Comparison of ENCODE assay signal across 10 mouse cellular contexts in genomic region chr3:96240799-96241197, GRCm38 (mm10). TPM values are rescaled to one million over a fixed set of nuclear protein-coding genes. Genes with fewer than 3 reads are reported as not detected.
DNase-seq lines count a peak whose midpoint lies in the region; ATAC-seq and TF ChIP-seq lines count a peak whose summit lies in the region.
"Had no signal": no experiment of that assay in that cellular context is flagged by ENCODE, and none has a peak within 500 bp of the region (broad histone marks: within the 10 kb centered on the region; RNA-seq: fewer than 3 reads in every experiment).

No protein-coding gene starts in this region.

- dilution Hi-C loops in CH12.LX (cut with MboI; ENCODE audit: extremely low pct_ligation_motif_present, extremely low pct_unique_long_range_greater_than_20kb, low sequenced_read_pairs), result no loop called here

- H3K36me3 ChIP-seq in heart, adult 2 months (ENCODE audit: control insufficient read depth, insufficient read depth, low read length), result peaks cover 8% of the 10 kb centered on the region
- H3K36me3 ChIP-seq in CH12.LX (replicated peaks in 1 of 2; ENCODE audit: control insufficient read depth in 1 of 2, insufficient read depth in 1 of 2, low read length in 1 of 2), result no peaks in the 10 kb centered on the region
- no peaks in the 10 kb centered on the region for H3K36me3 ChIP-seq in forebrain, embryonic 16.5 days (ENCODE audit: control insufficient read depth, insufficient read depth)
- no peaks in the 10 kb centered on the region for H3K36me3 ChIP-seq in liver, embryonic 14.5 days (replicated peaks; ENCODE audit: control insufficient read depth, insufficient read depth, low read depth)

- no peaks in the 10 kb centered on the region for H3K27me3 ChIP-seq in heart, adult 2 months (ENCODE audit: control insufficient read depth, insufficient read depth, low read length)
- no peaks in the 10 kb centered on the region for H3K27me3 ChIP-seq in CH12.LX (replicated peaks)
- no peaks in the 10 kb centered on the region for H3K27me3 ChIP-seq in forebrain, embryonic 16.5 days (replicated peaks; ENCODE audit: control insufficient read depth, insufficient read depth, low read length)
- no peaks in the 10 kb centered on the region for H3K27me3 ChIP-seq in liver, embryonic 14.5 days (ENCODE audit: control insufficient read depth, insufficient read depth, low read length)

- no peak for TF ChIP-seq EP300 in heart, adult 2 months (IDR thresholded peaks at IDR 0.05; ENCODE audit: insufficient read depth, low read depth, low read length)
- TF ChIP-seq EP300 in CH12.LX (IDR thresholded peaks at IDR 0.05; ENCODE audit: low read length), result no peak
- TF ChIP-seq EP300 in liver, embryonic 14.5 days (IDR thresholded peaks at IDR 0.05; ENCODE audit: low read depth), result no peak

- peak overlapping the region; percentile 44 for H3K4me3 ChIP-seq in heart, adult 2 months
- H3K4me3 ChIP-seq in CH12.LX (replicated peaks in 1 of 3; ENCODE audit: low read depth in 2 of 3, low read length in 2 of 3, poor library complexity in 1 of 3), result peak overlapping the region in 2 of 3 experiments; percentile 20 to 40
- H3K4me3 ChIP-seq in forebrain, embryonic 16.5 days (replicated peaks; ENCODE audit: low read length), result no peak overlapping the region
- H3K4me3 ChIP-seq in liver, embryonic 14.5 days (ENCODE audit: insufficient read depth in 1 of 2, low read depth in 2 of 2, low read length in 2 of 2), result peak overlapping the region in 1 of 2 experiments; percentile 43; a peak in 2 of 4 replicates

- ATAC-seq in forebrain, embryonic 16.5 days, result no peak
- ATAC-seq in liver, embryonic 14.5 days (ENCODE audit: insufficient read depth), result no peak

- no peak for TF ChIP-seq RAD21 in CH12.LX (IDR thresholded peaks at IDR 0.05; ENCODE audit: low read depth, low read length)

- no peak overlapping the region for H3K9ac ChIP-seq in heart, adult 2 months (ENCODE audit: low read depth, low read length)
- peak overlapping the region; percentile 95 for H3K9ac ChIP-seq in CH12.LX (ENCODE audit: insufficient read depth, low read depth)
- H3K9ac ChIP-seq in forebrain, embryonic 16.5 days (replicated peaks; ENCODE audit: low read depth, low read length), result peak overlapping the region; percentile 45; the same call in 1 of the 2 replicates
- peak overlapping the region; percentile 76 for H3K9ac ChIP-seq in liver, embryonic 14.5 days (replicated peaks)

- H3K9me3 ChIP-seq in CH12.LX (replicated peaks; ENCODE audit: low read length), result no peaks in the 10 kb centered on the region
- no peaks in the 10 kb centered on the region for H3K9me3 ChIP-seq in forebrain, embryonic 16.5 days (ENCODE audit: control insufficient read depth, low read length)
- no peaks in the 10 kb centered on the region for H3K9me3 ChIP-seq in liver, embryonic 14.5 days (ENCODE audit: control insufficient read depth, low read length)

- no peak for TF ChIP-seq CTCF in heart, adult 2 months (IDR thresholded peaks at IDR 0.05)
- no peak for TF ChIP-seq CTCF in CH12.LX (conservative IDR thresholded peaks at IDR 0.05 in 1 of 2, IDR thresholded peaks at IDR 0.05 in 1 of 2; ENCODE audit: low read depth in 2 of 2, low read length in 2 of 2)
- no peak for TF ChIP-seq CTCF in liver, embryonic 14.5 days (IDR thresholded peaks at IDR 0.05; ENCODE audit: low read depth)

- H3K4me1 ChIP-seq in heart, adult 2 months (ENCODE audit: control insufficient read depth, insufficient read depth, low read length), result peaks cover 9% of the 10 kb centered on the region
- peaks cover 10 to 42% of the 10 kb centered on the region in 2 experiments for H3K4me1 ChIP-seq in CH12.LX (ENCODE audit: control insufficient read depth in 1 of 2, insufficient read depth in 2 of 2)
- peaks cover 22% of the 10 kb centered on the region for H3K4me1 ChIP-seq in forebrain, embryonic 16.5 days (replicated peaks; ENCODE audit: control insufficient read depth, insufficient read depth, low read length)
- H3K4me1 ChIP-seq in liver, embryonic 14.5 days (replicated peaks; ENCODE audit: control insufficient read depth in 2 of 2, insufficient read depth in 2 of 2, low read length in 1 of 2), result peaks cover 25 to 38% of the 10 kb centered on the region in 2 experiments

- H3K4me2 ChIP-seq in CH12.LX (ENCODE audit: insufficient read depth, low read depth, poor library complexity, severe bottlenecking), result no peak overlapping the region
- peak overlapping the region; percentile 58 for H3K4me2 ChIP-seq in forebrain, embryonic 16.5 days (ENCODE audit: low read length)
- H3K4me2 ChIP-seq in liver, embryonic 14.5 days (ENCODE audit: low read depth), result peak overlapping the region; percentile 69

- 79% methylated on average over 9 of the region's 9 CpGs for WGBS in heart, adult 2 months
- WGBS in forebrain, embryonic 16.5 days, result 68% methylated on average over 9 of the region's 9 CpGs
- WGBS in liver, embryonic 14.5 days (ENCODE audit: insufficient replicate concordance), result 77% methylated on average over 9 of the region's 9 CpGs

- H3K27ac ChIP-seq in heart, adult 2 months, result peak overlapping the region; percentile 89
- peak overlapping the region; percentile 57; the same call in 1 of the 2 replicates for H3K27ac ChIP-seq in CH12.LX (ENCODE audit: insufficient read depth, low read depth)
- H3K27ac ChIP-seq in forebrain, embryonic 16.5 days (ENCODE audit: low read length), result peak overlapping the region; percentile 78
- peak overlapping the region; percentile 86 for H3K27ac ChIP-seq in liver, embryonic 14.5 days

- H3K79me2 ChIP-seq in heart, adult 2 months (replicated peaks; ENCODE audit: control insufficient read depth, insufficient read depth, low read length), result no peaks in the 10 kb centered on the region
- no peaks in the 10 kb centered on the region for H3K79me2 ChIP-seq in CH12.LX (replicated peaks; ENCODE audit: control insufficient read depth, extremely low read depth, insufficient read depth, poor library complexity, severe bottlenecking)

- TF ChIP-seq POLR2A in heart, adult 2 months (IDR thresholded peaks at IDR 0.05; ENCODE audit: insufficient read depth, low read depth, low read length), result no peak
- TF ChIP-seq POLR2A in CH12.LX (IDR thresholded peaks at IDR 0.05; ENCODE audit: low read depth, low read length), result no peak

- no peak for DNase-seq in heart, adult 2 months
- no peak for DNase-seq in heart, adult 8-10 months (ENCODE audit: low spot score)
- no peak for DNase-seq in CH12.LX (ENCODE audit: extremely low read depth)
- DNase-seq in liver, embryonic 14.5 days (ENCODE audit: low read depth in 3 of 3, low spot score in 3 of 3), result no peak
- no peak for DNase-seq in frontal cortex, postnatal 10 days (ENCODE audit: low spot score in 2 of 2)
- DNase-seq in left cerebral cortex, postnatal 25 days (ENCODE audit: low spot score in 2 of 2), result no peak
- no peak for DNase-seq in adrenal gland, postnatal 25 days

- intact Hi-C loops in heart, adult 2 months (cut with DNase I), result no loop called here
- intact Hi-C loops in left cerebral cortex, postnatal 25 days (cut with DNase I), result no loop called here

- in situ Hi-C loops in CH12.LX (cut with MboI; ENCODE audit: low pct_ligation_motif_present, low pct_unique_long_range_greater_than_20kb, low sequenced_read_pairs), result no loop called here

RNA-seq across cellular contexts. Expression of gene Hist2h2aa2, which starts 0.7 kb away (rescaled TPM):
- 100 to 1,000 TPM; 189 to 218 TPM for total RNA-seq in heart, adult 2 months (2021)
- 33.9 and 73.5 TPM in 2 replicates for polyA plus RNA-seq in heart, adult 2 months (2012; rRNA removed)
- 100 to 1,000 TPM; 141 to 256 (median 216) TPM for total RNA-seq in heart, adult 8-10 months (2022)
- total RNA-seq in CH12.LX (2012; rRNA removed) (4,203 and 5,136 TPM in 2 replicates), CH12.LX (2014; rRNA removed) (not detected in 2 replicates)
- polyA plus RNA-seq in CH12.LX (2012; ENCODE audit: insufficient read length, low read depth), result 2.5 and 2.7 TPM in 2 replicates
- polyA plus RNA-seq in forebrain, embryonic 16.5 days (2015; fragmentation: Nextera tagmentation; extraction: Ambion mirVana), result 33.3 and 43.5 TPM in 2 replicates
- polyA plus RNA-seq in liver, embryonic 14.5 days (2012; rRNA removed), result 32.9 and 34.5 TPM in 2 replicates
- 34.2 and 39.0 TPM in 2 replicates for polyA plus RNA-seq in liver, embryonic 14.5 days (2014; fragmentation: Nextera tagmentation; extraction: Ambion mirVana)
- 100 to 1,000 TPM; 158 to 179 TPM for total RNA-seq in left cerebral cortex, postnatal 25 days (2021)
- 555 and 742 TPM in 2 replicates for total RNA-seq in adrenal gland, postnatal 25 days (2021)

RNA-seq across cellular contexts. Expression of gene Hist2h3c2, which starts 1.9 kb away (rescaled TPM):
- total RNA-seq in heart, adult 2 months (2021), result 1 to 10 TPM; 5.5 to 6.2 TPM
- polyA plus RNA-seq in heart, adult 2 months (2012; rRNA removed), result 9.2 and 12.0 TPM in 2 replicates
- total RNA-seq in heart, adult 8-10 months (2022), result 1 to 10 TPM; 4.1 to 8.4 (median 6.8) TPM
- 1,105 and 1,173 TPM in 2 replicates for total RNA-seq in CH12.LX (2012; rRNA removed)
- total RNA-seq in CH12.LX (2014; rRNA removed), result 11.0 and 15.3 TPM in 2 replicates
- 1.3 TPM in 2 replicates for polyA plus RNA-seq in CH12.LX (2012; ENCODE audit: insufficient read length, low read depth)
- 2.4 and 3.4 TPM in 2 replicates for polyA plus RNA-seq in forebrain, embryonic 16.5 days (2015; fragmentation: Nextera tagmentation; extraction: Ambion mirVana)
- polyA plus RNA-seq in liver, embryonic 14.5 days (2012; rRNA removed), result 91.6 and 122 TPM in 2 replicates
- 13.6 and 14.6 TPM in 2 replicates for polyA plus RNA-seq in liver, embryonic 14.5 days (2014; fragmentation: Nextera tagmentation; extraction: Ambion mirVana)
- 1 to 10 TPM; 5.6 to 7.5 TPM for total RNA-seq in left cerebral cortex, postnatal 25 days (2021)
- 37.2 and 60.7 TPM in 2 replicates for total RNA-seq in adrenal gland, postnatal 25 days (2021)

RNA-seq across cellular contexts. Expression of gene Hist2h2aa1, which starts 4.5 kb away (rescaled TPM):
- total RNA-seq in heart, adult 2 months (2021), result 10 to 100 TPM in 1 of 2 experiments, 1 to 10 TPM in 1; 7.1 to 13.0 TPM
- polyA plus RNA-seq in heart, adult 2 months (2012; rRNA removed), result 60.4 and 124 TPM in 2 replicates
- total RNA-seq in heart, adult 8-10 months (2022), result 10 to 100 TPM in 3 of 4 experiments, 1 to 10 TPM in 1; 8.5 to 81.5 (median 26.6) TPM
- total RNA-seq in CH12.LX (2012; rRNA removed), result 1,248 and 1,515 TPM in 2 replicates
- 48.1 and 113 TPM in 2 replicates for total RNA-seq in CH12.LX (2014; rRNA removed)
- 0.64 and 0.98 TPM in 2 replicates for polyA plus RNA-seq in CH12.LX (2012; ENCODE audit: insufficient read length, low read depth)
- polyA plus RNA-seq in forebrain, embryonic 16.5 days (2015; fragmentation: Nextera tagmentation; extraction: Ambion mirVana), result 20.6 and 26.5 TPM in 2 replicates
- polyA plus RNA-seq in liver, embryonic 14.5 days (2012; rRNA removed), result 45.7 and 46.3 TPM in 2 replicates
- polyA plus RNA-seq in liver, embryonic 14.5 days (2014; fragmentation: Nextera tagmentation; extraction: Ambion mirVana), result 32.0 TPM in 2 replicates
- total RNA-seq in left cerebral cortex, postnatal 25 days (2021), result 1 to 10 TPM; 6.9 to 9.0 TPM
- total RNA-seq in adrenal gland, postnatal 25 days (2021), result 17.4 TPM in 1 of 2 replicates, not detected in the other
- polyA plus RNA-seq: C2C12 had no signal

RNA-seq across cellular contexts. Expression of gene Hist2h3c1, which starts 5.7 kb away (rescaled TPM):
- not detected for total RNA-seq in heart, adult 2 months (2021)
- not detected in 2 replicates for polyA plus RNA-seq in heart, adult 2 months (2012; rRNA removed)
- total RNA-seq in heart, adult 8-10 months (2022), result not detected
- total RNA-seq in CH12.LX (2012; rRNA removed) (0.67 and 1.4 TPM in 2 replicates), CH12.LX (2014; rRNA removed) (1.2 and 1.4 TPM in 2 replicates)
- 0.33 and 0.34 TPM in 2 replicates for polyA plus RNA-seq in CH12.LX (2012; ENCODE audit: insufficient read length, low read depth)
- 2.0 TPM in 1 of 2 replicates, not detected in the other for polyA plus RNA-seq in forebrain, embryonic 16.5 days (2015; fragmentation: Nextera tagmentation; extraction: Ambion mirVana)
- 2.4 and 3.6 TPM in 2 replicates for polyA plus RNA-seq in liver, embryonic 14.5 days (2012; rRNA removed)
- 2.6 and 5.7 TPM in 2 replicates for polyA plus RNA-seq in liver, embryonic 14.5 days (2014; fragmentation: Nextera tagmentation; extraction: Ambion mirVana)
- not detected for total RNA-seq in left cerebral cortex, postnatal 25 days (2021)
- 1.9 TPM in 1 of 2 replicates, not detected in the other for total RNA-seq in adrenal gland, postnatal 25 days (2021)
- polyA plus RNA-seq: large intestine, adult 2 months had no signal

RNA-seq across cellular contexts. Expression of gene Hist2h2be, which starts 19.9 kb away (rescaled TPM):
- total RNA-seq in heart, adult 2 months (2021), result 10 to 100 TPM in 1 of 2 experiments, 1 to 10 TPM in 1; 9.4 to 10.1 TPM
- polyA plus RNA-seq in heart, adult 2 months (2012; rRNA removed), result 6.9 and 11.9 TPM in 2 replicates
- total RNA-seq in heart, adult 8-10 months (2022), result 10 to 100 TPM in 2 of 4 experiments, 1 to 10 TPM in 2; 8.3 to 10.2 (median 9.8) TPM
- total RNA-seq in CH12.LX (2012; rRNA removed), result 3.8 and 3.9 TPM in 2 replicates
- total RNA-seq in CH12.LX (2014; rRNA removed), result 2.9 and 4.0 TPM in 2 replicates
- polyA plus RNA-seq in CH12.LX (2012; ENCODE audit: insufficient read length, low read depth), result 2.3 and 2.5 TPM in 2 replicates
- 8.6 and 10.8 TPM in 2 replicates for polyA plus RNA-seq in forebrain, embryonic 16.5 days (2015; fragmentation: Nextera tagmentation; extraction: Ambion mirVana)
- polyA plus RNA-seq in liver, embryonic 14.5 days (2012; rRNA removed), result 8.7 and 8.9 TPM in 2 replicates
- polyA plus RNA-seq in liver, embryonic 14.5 days (2014; fragmentation: Nextera tagmentation; extraction: Ambion mirVana), result 6.4 and 9.1 TPM in 2 replicates
- total RNA-seq in left cerebral cortex, postnatal 25 days (2021), result 1 to 10 TPM; 5.4 to 5.9 TPM
- 19.4 and 21.7 TPM in 2 replicates for total RNA-seq in adrenal gland, postnatal 25 days (2021)
